Mouse (Mus musculus): Measurements from ENCODE around the gene Tmem63c. TPM values are rescaled to one million over a fixed set of nuclear protein-coding genes. Genes with fewer than 3 reads are reported as not detected.

Gene Tmem63c
- polyA plus RNA-seq, 1 experiment from 2014 or later = 0.62 TPM

DNA sequence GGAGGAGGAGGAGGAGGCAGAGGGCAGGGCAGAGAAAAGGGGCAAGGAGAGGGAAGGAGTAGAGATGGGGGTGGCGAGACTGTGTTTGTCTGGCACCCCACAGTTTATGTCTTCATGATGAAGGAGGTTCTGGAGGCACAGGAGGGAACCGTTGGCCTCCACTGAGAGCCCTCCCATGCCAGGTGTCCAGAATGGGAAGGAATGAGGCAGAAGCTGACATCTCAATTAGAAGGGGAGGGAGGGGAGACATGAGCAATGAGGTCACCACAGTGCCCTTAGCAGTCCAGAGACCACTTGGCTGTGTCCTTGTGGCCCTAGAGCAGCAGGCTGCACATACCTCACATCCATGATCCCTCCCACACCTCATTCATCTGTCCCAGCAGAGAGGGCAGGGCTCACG lies 26.4 kb upstream of the Tmem63c start:
- 47% methylated on average over 3 of the region's 3 CpGs for WGBS
- Histone ChIP-seq H3K27me3 (replicated peaks; ENCODE audit: control insufficient read depth, insufficient read depth, low read length) (peaks cover 27% of the 10 kb centered on the region), H3K36me3 (ENCODE audit: control insufficient read depth, insufficient read depth, low read length) (no peaks in the 10 kb centered on the region), H3K4me1 (replicated peaks; ENCODE audit: control insufficient read depth, insufficient read depth, low read length) (no peaks in the 10 kb centered on the region), H3K9me3 (ENCODE audit: control insufficient read depth, low read length) (no peaks in the 10 kb centered on the region), H3K4me3 (ENCODE audit: low read depth, low read length) (no peak overlapping the region), H3K9ac (ENCODE audit: low read length) (no peak overlapping the region), H3K4me2 (ENCODE audit: low read length) (no peak overlapping the region), H3K27ac (ENCODE audit: low read depth) (no peak overlapping the region)
- ATAC-seq (replicated peaks; ENCODE audit: low FRiP score, low TSS enrichment, low read depth) (no peak), DNase-seq (ENCODE audit: low spot score) (no peak)

DNA sequence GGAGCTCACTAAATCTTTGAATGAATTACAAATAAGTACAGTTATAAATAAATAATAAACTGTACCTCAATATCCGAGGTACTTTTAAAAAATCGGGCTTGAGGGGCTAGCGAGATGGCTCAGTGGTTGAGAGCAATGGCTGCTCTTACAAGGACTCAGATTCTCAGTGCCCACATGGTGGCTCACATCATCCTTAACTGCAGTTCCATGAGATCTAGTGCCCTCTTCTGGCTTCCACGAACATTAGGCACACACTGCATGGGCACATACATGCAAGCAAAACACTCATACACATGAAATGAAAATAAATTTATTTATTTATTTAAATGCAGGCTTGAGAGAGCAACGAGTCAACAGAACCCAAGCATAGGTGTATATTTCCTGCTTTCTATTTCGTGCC lies 25.2 kb upstream of the Tmem63c start:
- H3K27ac ChIP-seq (ENCODE audit: low read depth) = no peak overlapping the region
- WGBS = 77% methylated on average over 6 of the region's 6 CpGs
- H3K9me3 ChIP-seq (ENCODE audit: control insufficient read depth, low read length) = no peaks in the 10 kb centered on the region
- no peak overlapping the region for H3K4me3 ChIP-seq (ENCODE audit: low read depth, low read length)
- no peak for ATAC-seq (replicated peaks; ENCODE audit: low FRiP score, low TSS enrichment, low read depth)
- no peak overlapping the region for H3K9ac ChIP-seq (ENCODE audit: low read length)
- H3K27me3 ChIP-seq (replicated peaks; ENCODE audit: control insufficient read depth, insufficient read depth, low read length) = peaks cover 16% of the 10 kb centered on the region
- H3K4me1 ChIP-seq (replicated peaks; ENCODE audit: control insufficient read depth, insufficient read depth, low read length) = no peaks in the 10 kb centered on the region
- DNase-seq (ENCODE audit: low spot score) = no peak
- no peaks in the 10 kb centered on the region for H3K36me3 ChIP-seq (ENCODE audit: control insufficient read depth, insufficient read depth, low read length)
- H3K4me2 ChIP-seq (ENCODE audit: low read length) = no peak overlapping the region

GRCm38 (mm10) chr12:86998699-86999098 lies 22.4 kb upstream of the Tmem63c start:
- H3K9me3 ChIP-seq (ENCODE audit: control insufficient read depth, low read length) = no peaks in the 10 kb centered on the region
- no peaks in the 10 kb centered on the region for H3K4me1 ChIP-seq (replicated peaks; ENCODE audit: control insufficient read depth, insufficient read depth, low read length)
- no peaks in the 10 kb centered on the region for H3K27me3 ChIP-seq (replicated peaks; ENCODE audit: control insufficient read depth, insufficient read depth, low read length)
- H3K4me3 ChIP-seq (ENCODE audit: low read depth, low read length) = no peak overlapping the region
- 80% methylated on average over 4 of the region's 4 CpGs for WGBS
- ATAC-seq (replicated peaks; ENCODE audit: low FRiP score, low TSS enrichment, low read depth) (no peak), DNase-seq (ENCODE audit: low spot score) (no peak)
- no peaks in the 10 kb centered on the region for H3K36me3 ChIP-seq (ENCODE audit: control insufficient read depth, insufficient read depth, low read length)
- no peak overlapping the region for H3K4me2 ChIP-seq (ENCODE audit: low read length)
- H3K9ac ChIP-seq (ENCODE audit: low read length) = no peak overlapping the region
- H3K27ac ChIP-seq (ENCODE audit: low read depth) = no peak overlapping the region

- H3K27ac ChIP-seq (ENCODE audit: low read depth) = no peak overlapping the region
- H3K36me3 ChIP-seq (ENCODE audit: control insufficient read depth, insufficient read depth, low read length) = no peaks in the 10 kb centered on the region
- WGBS = 69% methylated on average over 10 of the region's 10 CpGs
- no peak overlapping the region for H3K4me2 ChIP-seq (ENCODE audit: low read length)
- H3K9me3 ChIP-seq (ENCODE audit: control insufficient read depth, low read length) = no peaks in the 10 kb centered on the region
- H3K9ac ChIP-seq (ENCODE audit: low read length) = no peak overlapping the region
- H3K4me3 ChIP-seq (ENCODE audit: low read depth, low read length) = no peak overlapping the region
- H3K27me3 ChIP-seq (replicated peaks; ENCODE audit: control insufficient read depth, insufficient read depth, low read length) = no peaks in the 10 kb centered on the region
- ATAC-seq (replicated peaks; ENCODE audit: low FRiP score, low TSS enrichment, low read depth) (no peak), DNase-seq (ENCODE audit: low spot score) (no peak)
- no peaks in the 10 kb centered on the region for H3K4me1 ChIP-seq (replicated peaks; ENCODE audit: control insufficient read depth, insufficient read depth, low read length)
These were observed 21.8 kb upstream of the Tmem63c start for GRCm38 (mm10) chr12:86999283-86999820.

DNA sequence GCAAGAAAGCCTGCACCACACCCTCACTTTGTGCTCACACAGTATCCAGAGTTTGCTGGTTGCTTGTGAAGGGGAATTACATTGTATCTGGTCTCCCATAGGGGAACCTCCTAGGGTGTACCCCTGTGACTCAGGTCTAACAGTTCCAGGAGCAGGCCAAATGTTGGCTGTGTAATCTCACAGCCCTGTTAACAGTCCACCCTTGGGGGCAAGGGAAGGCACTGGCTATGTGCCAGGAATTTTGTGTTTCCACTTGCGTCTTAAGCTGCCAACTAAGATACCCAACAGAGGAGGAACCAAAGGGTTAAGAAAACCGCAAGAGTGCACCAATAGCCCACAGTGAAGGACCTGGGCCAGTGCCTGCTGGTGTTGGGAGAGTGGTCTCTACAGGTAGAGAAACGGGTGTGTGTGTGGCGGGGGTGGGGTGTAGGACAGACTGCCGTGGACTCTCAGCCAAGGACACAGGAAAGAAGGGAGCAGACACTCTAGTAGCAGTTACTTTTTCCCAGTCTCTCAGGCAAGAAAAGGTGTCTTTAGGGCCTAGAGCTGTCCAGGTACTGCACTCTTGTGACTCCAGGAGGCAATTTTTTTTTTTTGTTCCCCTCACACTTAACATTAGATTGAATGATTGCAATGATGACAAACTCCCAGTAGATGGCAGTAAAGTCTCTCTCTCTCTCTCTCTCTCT lies 20.8 kb upstream of the Tmem63c start:
- Histone ChIP-seq H3K36me3 (ENCODE audit: control insufficient read depth, insufficient read depth, low read length) (no peaks in the 10 kb centered on the region), H3K4me1 (replicated peaks; ENCODE audit: control insufficient read depth, insufficient read depth, low read length) (no peaks in the 10 kb centered on the region), H3K4me3 (ENCODE audit: low read depth, low read length) (no peak overlapping the region), H3K27ac (ENCODE audit: low read depth) (no peak overlapping the region), H3K27me3 (replicated peaks; ENCODE audit: control insufficient read depth, insufficient read depth, low read length) (no peaks in the 10 kb centered on the region), H3K4me2 (ENCODE audit: low read length) (no peak overlapping the region), H3K9me3 (ENCODE audit: control insufficient read depth, low read length) (no peaks in the 10 kb centered on the region), H3K9ac (ENCODE audit: low read length) (no peak overlapping the region)
- no peak for ATAC-seq (replicated peaks; ENCODE audit: low FRiP score, low TSS enrichment, low read depth)
- DNase-seq (ENCODE audit: low spot score) = no peak
- WGBS = 66% methylated on average over 5 of the region's 5 CpGs

- 32% methylated on average over 6 of the region's 6 CpGs for whole genome bisulfite sequencing
- DNase-seq (ENCODE audit: low spot score) = no peak
- no peak for ATAC-seq (replicated peaks; ENCODE audit: low FRiP score, low TSS enrichment, low read depth)
- H3K9ac ChIP-seq (ENCODE audit: low read length) = no peak overlapping the region
- no peaks in the 10 kb centered on the region for H3K4me1 ChIP-seq (replicated peaks; ENCODE audit: control insufficient read depth, insufficient read depth, low read length)
- H3K27ac ChIP-seq (ENCODE audit: low read depth) = no peak overlapping the region
- no peaks in the 10 kb centered on the region for H3K36me3 ChIP-seq (ENCODE audit: control insufficient read depth, insufficient read depth, low read length)
- H3K27me3 ChIP-seq (replicated peaks; ENCODE audit: control insufficient read depth, insufficient read depth, low read length) = no peaks in the 10 kb centered on the region
- no peak overlapping the region for H3K4me2 ChIP-seq (ENCODE audit: low read length)
- H3K4me3 ChIP-seq (ENCODE audit: low read depth, low read length) = no peak overlapping the region
- H3K9me3 ChIP-seq (ENCODE audit: control insufficient read depth, low read length) = no peaks in the 10 kb centered on the region
These were observed 20.3 kb upstream of the Tmem63c start for GRCm38 (mm10) chr12:87000840-87001176.

DNA sequence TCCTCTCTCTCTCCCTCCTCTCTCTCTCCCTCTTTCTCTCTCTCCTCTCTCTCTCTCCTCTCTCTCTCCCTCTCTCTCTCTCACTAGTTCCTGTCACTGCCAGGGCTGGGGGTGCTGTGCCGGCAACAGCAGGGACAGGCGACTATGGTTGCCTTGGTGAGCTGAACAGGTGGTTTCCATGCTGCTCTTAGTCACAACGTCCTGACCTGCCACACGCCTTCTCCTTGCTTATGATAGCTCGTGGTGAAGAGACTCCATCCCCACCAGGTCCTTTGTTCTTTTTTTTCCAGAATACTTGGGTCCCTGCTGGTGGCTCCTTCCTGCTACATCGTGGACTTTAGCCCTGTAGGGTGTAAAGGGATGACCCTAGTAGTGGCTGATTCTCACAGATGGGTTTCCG lies 18.9 kb upstream of the Tmem63c start:
- Histone ChIP-seq H3K4me3 (ENCODE audit: low read depth, low read length) (no peak overlapping the region), H3K36me3 (ENCODE audit: control insufficient read depth, insufficient read depth, low read length) (no peaks in the 10 kb centered on the region)
- 51% methylated on average over 7 of the region's 7 CpGs for WGBS

DNA sequence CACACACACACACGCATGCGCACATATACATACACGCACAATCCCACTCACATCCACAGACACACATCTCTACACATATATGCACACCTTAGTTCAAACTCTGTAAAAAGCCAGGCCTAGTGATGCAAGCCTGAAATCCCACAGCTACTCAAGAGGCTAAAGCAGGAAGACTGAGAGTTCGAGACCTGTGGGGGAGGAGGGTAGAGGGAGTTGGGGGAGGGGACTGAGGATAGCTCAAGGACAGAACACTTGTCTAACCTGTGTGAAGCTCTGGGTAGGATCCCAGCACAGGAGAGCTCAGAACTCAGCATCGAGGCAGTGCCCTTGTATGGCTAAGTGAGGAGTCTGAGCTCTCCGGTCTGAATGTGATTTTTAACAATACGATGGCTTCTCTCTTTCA lies 18.3 kb upstream of the Tmem63c start:
- Histone ChIP-seq H3K9ac (ENCODE audit: low read length) (no peak overlapping the region), H3K4me1 (replicated peaks; ENCODE audit: control insufficient read depth, insufficient read depth, low read length) (no peaks in the 10 kb centered on the region), H3K27ac (ENCODE audit: low read depth) (no peak overlapping the region), H3K4me2 (ENCODE audit: low read length) (no peak overlapping the region), H3K36me3 (ENCODE audit: control insufficient read depth, insufficient read depth, low read length) (no peaks in the 10 kb centered on the region), H3K9me3 (ENCODE audit: control insufficient read depth, low read length) (no peaks in the 10 kb centered on the region), H3K27me3 (replicated peaks; ENCODE audit: control insufficient read depth, insufficient read depth, low read length) (no peaks in the 10 kb centered on the region), H3K4me3 (ENCODE audit: low read depth, low read length) (no peak overlapping the region)
- ATAC-seq (replicated peaks; ENCODE audit: low FRiP score, low TSS enrichment, low read depth) = no peak
- 74% methylated on average over 7 of the region's 7 CpGs for WGBS
- DNase-seq (ENCODE audit: low spot score) = no peak

More for the DNA sequence above, 18.9 kb upstream of the Tmem63c start:
- Histone ChIP-seq H3K4me1 (replicated peaks; ENCODE audit: control insufficient read depth, insufficient read depth, low read length) (no peaks in the 10 kb centered on the region), H3K9ac (ENCODE audit: low read length) (no peak overlapping the region), H3K4me2 (ENCODE audit: low read length) (no peak overlapping the region), H3K9me3 (ENCODE audit: control insufficient read depth, low read length) (no peaks in the 10 kb centered on the region), H3K27ac (ENCODE audit: low read depth) (no peak overlapping the region), H3K27me3 (replicated peaks; ENCODE audit: control insufficient read depth, insufficient read depth, low read length) (no peaks in the 10 kb centered on the region)
- no peak for DNase-seq (ENCODE audit: low spot score)
- no peak for ATAC-seq (replicated peaks; ENCODE audit: low FRiP score, low TSS enrichment, low read depth)

- Histone ChIP-seq H3K9me3 (ENCODE audit: control insufficient read depth, low read length) (no peaks in the 10 kb centered on the region), H3K27me3 (replicated peaks; ENCODE audit: control insufficient read depth, insufficient read depth, low read length) (no peaks in the 10 kb centered on the region), H3K4me1 (replicated peaks; ENCODE audit: control insufficient read depth, insufficient read depth, low read length) (no peaks in the 10 kb centered on the region), H3K27ac (ENCODE audit: low read depth) (no peak overlapping the region), H3K36me3 (ENCODE audit: control insufficient read depth, insufficient read depth, low read length) (no peaks in the 10 kb centered on the region), H3K4me2 (ENCODE audit: low read length) (no peak overlapping the region), H3K9ac (ENCODE audit: low read length) (no peak overlapping the region), H3K4me3 (ENCODE audit: low read depth, low read length) (no peak overlapping the region)
- 55% methylated on average over 3 of the region's 3 CpGs for WGBS
- ATAC-seq (replicated peaks; ENCODE audit: low FRiP score, low TSS enrichment, low read depth) = no peak
- DNase-seq (ENCODE audit: low spot score) = no peak
These were observed 17.5 kb upstream of the Tmem63c start for GRCm38 (mm10) chr12:87003606-87004005.

Measured in intestine, embryonic 14.5 days (tissue).